Mouse (Mus musculus) layer of hippocampus, postnatal 25 days (tissue): ENCODE results near the gene Snx17. TPM values are rescaled to one million over a fixed set of nuclear protein-coding genes. Genes with fewer than 3 reads are reported as not detected.

Source experiments
- DNase-seq, 2 experiments: peaks; one replicate each; pipeline ENCODE4 v3.0.0; 2022; ENCODE audit warnings: mixed read lengths in 2 of 2, low spot score in 1 of 2; ENCODE audit errors: extremely low spot score in 1 of 2
- total RNA-seq, 2 experiments: library from RNA; stranded (reverse); gene quantifications; 2 replicates each; pipeline ENCODE4 v1.2.3; 2021

Gene Snx17
- 10 to 100 TPM; 76.8 to 83.9 TPM for total RNA-seq

- DNase-seq = peak; percentile 96 to 98
Measured at GRCm38 (mm10) chr5:31192939-31193630, at the start of gene Snx17, which contains the start of gene Eif2b4. TSS of gene Snx17 (plus strand) at chr5:31193227. TSS of gene Eif2b4 (minus strand) at chr5:31193430.

GRCm38 (mm10) chr5:31149781-31150180 is 43.2 kb upstream of the Snx17 start:
- DNase-seq = no peak

DNA sequence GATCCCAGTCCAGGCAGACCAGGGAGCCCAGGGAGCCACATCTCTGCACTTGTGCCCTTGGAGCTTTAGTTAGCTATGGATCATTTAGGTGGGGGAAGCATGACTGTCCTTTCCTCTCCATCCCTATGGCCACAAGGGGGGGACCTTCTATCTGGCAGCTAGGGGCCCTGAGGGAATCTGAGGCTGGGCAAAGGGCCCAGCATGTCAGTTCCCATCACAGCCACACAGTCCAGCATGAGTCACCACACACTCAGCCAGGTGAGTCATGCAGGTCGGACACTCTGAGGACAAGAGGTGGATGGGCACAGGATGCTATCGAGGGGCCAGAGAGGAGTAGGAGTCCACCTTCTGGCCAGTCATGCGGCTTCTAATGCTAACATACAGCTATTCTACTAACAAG is 41.3 kb upstream of the Snx17 start:
- DNase-seq = no peak

DNA sequence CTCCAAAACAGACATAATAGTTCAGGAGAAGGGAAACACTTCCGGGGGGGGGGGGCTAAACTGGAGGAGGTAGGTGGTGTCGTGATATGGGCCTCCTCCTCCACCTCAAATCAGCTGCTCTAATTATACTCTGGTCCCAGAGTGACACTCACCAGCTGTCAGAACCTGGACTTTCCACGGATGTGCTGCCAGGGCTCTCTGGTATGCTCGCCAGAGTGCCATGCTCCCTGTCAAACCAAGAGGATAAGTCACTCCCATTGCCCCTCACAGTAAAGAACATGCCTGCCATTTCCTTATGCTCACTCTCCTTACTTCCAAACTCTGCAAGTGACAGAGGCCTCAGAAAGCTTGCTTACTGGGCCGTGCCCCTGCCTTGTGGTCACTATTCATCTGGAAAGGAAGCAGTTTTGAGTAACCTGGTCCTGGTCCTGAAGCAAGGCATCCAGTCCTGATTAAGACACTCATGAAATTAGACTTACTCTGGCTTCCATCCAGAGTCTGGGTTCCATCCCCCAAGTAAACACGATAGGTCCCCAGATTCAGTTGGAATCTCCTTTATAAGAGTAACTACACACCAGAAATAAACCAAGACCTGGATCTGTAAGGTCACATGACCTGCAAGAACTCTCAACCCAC is 39.4 kb upstream of the Snx17 start:
- peak in 1 of 2 experiments; percentile 12 for DNase-seq

DNA sequence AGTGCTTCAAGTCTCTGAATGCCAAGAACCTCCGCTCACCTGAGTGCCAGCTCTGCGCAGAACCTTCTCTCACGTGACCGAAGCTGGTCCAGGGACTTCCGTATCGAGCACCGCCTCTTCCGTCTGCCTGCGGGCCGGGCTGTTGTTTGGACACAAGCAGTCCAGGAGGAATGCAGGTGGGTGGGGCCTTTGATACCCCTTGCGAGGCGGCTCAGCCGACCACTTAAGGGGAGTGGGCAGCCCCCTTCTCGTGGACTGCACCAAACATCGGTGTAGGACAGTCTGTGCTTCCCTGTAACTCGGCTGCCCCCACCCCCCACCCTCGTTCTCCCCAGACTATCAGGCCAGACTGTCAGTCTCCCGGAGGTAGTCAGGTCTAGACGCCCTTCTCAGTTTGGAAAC is 38.9 kb upstream of the Snx17 start, which contains the start of gene Mpv17:
Mpv17 (minus strand) TSS at position 100 of the 402 bp plus-strand sequence.
- peak; percentile 68 to 73 for DNase-seq

DNA sequence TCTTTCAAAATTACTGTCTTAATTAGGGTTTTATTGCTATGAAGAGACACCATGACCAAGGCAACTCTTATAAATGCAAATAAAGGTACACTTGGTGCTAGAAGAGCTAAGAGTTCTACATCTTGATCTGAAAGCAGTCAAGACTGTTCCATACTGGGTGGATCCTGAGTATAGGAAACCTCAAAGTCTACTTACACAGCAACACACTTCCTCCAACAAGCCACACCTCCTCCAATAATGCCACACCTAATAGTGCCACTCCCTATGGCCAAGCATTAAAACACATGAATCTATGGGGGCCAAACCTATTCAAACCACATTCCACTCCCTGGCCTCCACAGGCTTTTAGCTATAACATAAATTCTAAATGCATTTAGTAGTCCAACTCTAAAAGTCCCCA is 30.6 kb upstream of the Snx17 start:
- DNase-seq = no peak

GRCm38 (mm10) chr5:31164878-31165277 is 28.1 kb upstream of the Snx17 start:
- no peak for DNase-seq

GRCm38 (mm10) chr5:31168630-31169029 is 24.4 kb upstream of the Snx17 start:
- no peak for DNase-seq

DNA sequence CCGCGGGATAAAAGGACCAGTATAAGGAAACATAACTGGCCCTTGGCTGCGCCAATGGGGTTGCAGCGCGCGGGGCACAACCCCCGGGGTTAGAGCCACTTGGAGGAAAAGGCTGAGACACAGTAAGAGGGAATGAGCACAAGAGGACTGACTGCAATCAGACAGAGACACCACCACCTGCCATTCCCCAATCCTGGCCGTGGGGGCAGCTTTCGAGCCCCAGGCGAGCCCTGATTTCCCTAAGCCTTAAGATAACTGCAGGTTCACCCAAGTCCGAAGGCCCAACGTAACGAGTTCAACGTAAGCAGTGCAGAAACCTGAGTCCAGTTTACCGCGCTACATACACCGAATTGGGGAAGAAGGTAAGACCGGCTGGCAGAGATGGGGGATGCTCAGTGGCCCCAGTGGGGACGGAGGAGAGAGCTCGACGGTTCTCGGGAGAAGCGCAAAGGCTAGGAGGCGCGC is 13.7 kb upstream of the Snx17 start:
- DNase-seq = no peak

GRCm38 (mm10) chr5:31179766-31180630 is 13.0 kb upstream of the Snx17 start, which contains the start of the genes Gm29609 and Gtf3c2:
TSS of gene Gm29609 (minus strand) at chr5:31179911.
TSS of gene Gtf3c2 (minus strand) at chr5:31180144.
- peak; percentile 93 for DNase-seq

GRCm38 (mm10) chr5:31181183-31181770 is 11.8 kb upstream of the Snx17 start:
- no peak for DNase-seq

DNA sequence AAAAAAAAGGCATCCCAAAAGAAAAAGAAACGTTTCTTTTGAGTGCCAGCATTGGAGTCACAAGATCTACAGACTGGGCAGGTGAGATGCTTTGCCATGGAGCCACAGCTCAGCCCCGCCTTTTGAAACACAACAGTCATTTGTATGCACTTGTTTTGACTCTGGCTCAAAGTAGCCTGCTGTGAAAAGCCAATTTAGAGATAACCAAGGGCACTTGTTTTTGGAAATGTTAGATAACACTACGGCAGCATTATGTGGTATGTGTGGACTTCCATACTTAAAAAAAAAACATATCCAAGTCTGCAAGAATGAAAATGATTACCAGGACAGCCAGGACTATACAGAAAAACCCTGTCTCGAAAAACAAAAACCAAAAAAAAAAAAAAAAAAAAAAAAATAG is 9.3 kb upstream of the Snx17 start:
- no peak for DNase-seq

GRCm38 (mm10) chr5:31188223-31188840 is 4.7 kb upstream of the Snx17 start:
- DNase-seq = no peak

DNA sequence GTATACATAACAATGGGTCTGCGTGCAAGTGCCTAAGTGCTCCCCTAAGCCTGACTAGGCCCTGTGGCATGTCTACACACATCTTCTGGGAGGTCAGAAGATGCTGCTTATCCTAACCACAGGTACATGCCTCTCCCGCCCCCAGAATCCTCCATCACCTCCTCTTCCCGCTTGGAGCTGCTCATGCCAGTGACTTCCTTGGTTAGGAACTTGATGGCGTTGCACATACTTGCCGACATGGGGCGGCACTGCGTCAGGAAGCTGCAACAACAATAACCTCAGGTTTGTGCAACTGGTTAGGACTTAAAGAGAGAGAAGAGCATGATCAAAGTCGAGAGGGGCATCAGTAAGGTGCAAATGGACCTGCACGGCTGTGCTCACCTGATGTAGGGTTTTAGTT is 2.8 kb upstream of the Snx17 start:
- DNase-seq = no peak

DNA sequence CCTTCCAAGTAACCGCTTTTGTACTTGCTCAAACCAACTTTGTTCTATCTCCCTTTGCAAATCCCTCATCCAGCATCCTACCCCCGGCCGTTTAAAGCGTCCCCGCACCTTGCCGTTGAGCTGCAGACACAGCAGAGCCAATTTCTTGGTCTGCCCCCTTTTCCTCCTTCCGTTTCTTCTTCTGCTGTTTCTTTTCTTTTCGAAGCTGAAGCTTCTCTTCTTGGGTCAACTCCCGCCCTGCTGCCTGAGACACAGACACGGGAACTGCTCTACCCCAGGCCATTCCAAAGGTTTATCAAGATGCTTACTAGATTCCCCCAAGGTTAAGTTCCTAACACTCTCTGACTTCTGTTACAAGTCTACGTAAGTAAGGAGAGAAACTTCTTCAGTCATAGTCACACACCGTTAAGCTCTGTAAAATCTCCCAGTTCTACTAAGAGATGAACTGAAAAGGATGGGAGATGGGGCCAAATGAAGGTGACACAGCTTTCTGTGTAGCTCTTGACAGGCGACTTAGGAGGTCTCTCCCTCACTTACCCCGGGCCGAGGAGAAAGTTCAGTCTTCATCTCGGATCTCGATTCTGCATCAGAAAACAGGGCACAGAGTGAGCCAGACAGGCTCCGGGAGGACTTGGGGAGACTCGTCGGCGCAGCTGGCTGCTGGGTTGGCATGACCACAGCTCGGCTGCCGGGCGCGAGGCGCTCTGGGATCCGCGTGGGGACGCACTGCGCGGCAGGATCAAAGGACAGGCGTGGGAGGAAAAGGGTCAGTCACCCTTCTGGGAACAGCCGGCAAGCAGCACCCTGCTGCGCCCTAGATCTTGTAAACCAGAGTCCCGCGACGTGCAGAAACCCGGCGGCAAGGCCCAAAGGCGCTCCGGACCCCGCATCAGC is 735 bp upstream of the Snx17 start:
- no peak for DNase-seq

- DNase-seq = no peak
Measured at GRCm38 (mm10) chr5:31193631-31194281, 729 bp downstream of the Snx17 start.

GRCm38 (mm10) chr5:31194486-31195485 is 1.8 kb downstream of the Snx17 start:
- no peak for DNase-seq
